Mouse (Mus musculus) liver, adult 2 months (tissue): ENCODE data around the gene Fbxw11.

ENCODE experiments used
- CTCF ChIP-seq: fragments of 200-500 bp; IDR thresholded peaks from 2 replicates; pipeline ENCODE4 v1.5.1; 2011; ENCODE audit warnings: low read depth, low read length, control low read depth
- POLR2A ChIP-seq: fragments of 200-500 bp; IDR thresholded peaks from 2 replicates; pipeline ENCODE4 v1.6.1; 2011; ENCODE audit warnings: low read length, control low read depth; ENCODE audit not compliant: insufficient read depth; ENCODE audit errors: extremely low read depth

DNA sequence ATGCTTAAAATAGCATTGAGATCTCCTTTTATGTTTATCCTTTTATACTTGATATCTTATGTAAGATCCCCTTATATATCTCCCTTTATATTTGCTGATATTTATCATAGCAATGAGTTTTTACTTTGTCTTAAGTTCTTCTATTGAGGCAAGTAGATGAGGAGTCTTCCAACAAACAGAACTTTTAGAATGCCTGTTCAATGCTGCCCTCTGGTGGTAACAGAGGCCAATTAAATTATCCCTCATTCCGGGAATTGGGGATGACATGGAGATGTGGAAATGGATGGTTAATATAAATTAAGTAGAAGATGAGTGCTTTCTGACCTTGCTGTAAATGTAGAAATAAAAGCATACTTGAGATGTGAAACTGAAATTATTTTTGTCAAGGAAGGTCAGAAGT lies 67.0 kb downstream of the Fbxw11 start:
- TF ChIP-seq CTCF (no peak), POLR2A (no peak)
